Mouse (Mus musculus) splenic B cell, adult 2 months (primary cell): ENCODE measurements around the gene Zfp26.
A peak's percentile ranks its signal among the peaks of the same experiment; 100 is the strongest.

Experiments
- DNase-seq: peaks from one replicate; pipeline ENCODE4 v3.0.0-alpha.2; 2011; ENCODE audit warnings: low read depth, low spot score
- H3K27me3 ChIP-seq: 2 replicates; pipeline ENCODE4 v1.6.1; 2012; ENCODE audit warnings: mild to moderate bottlenecking, low read length, moderate library complexity, mixed read lengths; ENCODE audit not compliant: control insufficient read depth, poor library complexity, insufficient read depth, severe bottlenecking
- H3K36me3 ChIP-seq: 2 replicates; pipeline ENCODE4 v1.6.1; 2012; ENCODE audit warnings: mild to moderate bottlenecking, low read length, moderate library complexity, mixed read lengths; ENCODE audit not compliant: control insufficient read depth, poor library complexity, insufficient read depth, severe bottlenecking

The Zfp26 gene

GRCm38 (mm10) chr9:20430004-20430403, 30.0 kb downstream of the Zfp26 start:
- DNase-seq = no peak
- no peaks in the 10 kb centered on the region for H3K27me3 ChIP-seq
- no peaks in the 10 kb centered on the region for H3K36me3 ChIP-seq

GRCm38 (mm10) chr9:20411460-20411859, 48.5 kb downstream of the Zfp26 start:
- Histone ChIP-seq H3K27me3 (no peaks in the 10 kb centered on the region; the same call in 1 of the 2 replicates), H3K36me3 (no peaks in the 10 kb centered on the region)
- DNase-seq = no peak

GRCm38 (mm10) chr9:20409319-20409718, 50.6 kb downstream of the Zfp26 start:
- DNase-seq = no peak
- H3K36me3 ChIP-seq = no peaks in the 10 kb centered on the region
- no peaks in the 10 kb centered on the region; the same call in 1 of the 2 replicates for H3K27me3 ChIP-seq

GRCm38 (mm10) chr9:20385343-20385703, 74.6 kb downstream of the Zfp26 start:
- Histone ChIP-seq H3K36me3 (no peaks in the 10 kb centered on the region), H3K27me3 (no peaks in the 10 kb centered on the region)
- no peak for DNase-seq

GRCm38 (mm10) chr9:20384532-20385342, 75.2 kb downstream of the Zfp26 start, which contains the start of gene Zfp560:
Gene Zfp560, minus strand, starts transcription at chr9:20385177.
- peak; percentile 93 for DNase-seq
- H3K36me3 ChIP-seq = no peaks in the 10 kb centered on the region
- no peaks in the 10 kb centered on the region for H3K27me3 ChIP-seq

- no peak for DNase-seq
These were observed 76.3 kb downstream of the Zfp26 start for GRCm38 (mm10) chr9:20383659-20384058.

More at GRCm38 (mm10) chr9:20383659-20384058, 76.3 kb downstream of the Zfp26 start:
- no peaks in the 10 kb centered on the region for H3K36me3 ChIP-seq
- H3K27me3 ChIP-seq = no peaks in the 10 kb centered on the region
